Mouse (Mus musculus) small intestine, adult 2 months (tissue): ENCODE measurements at regions not wholly inside any gene's neighbourhood (a gene's known extent, or its start where the extent isn't known, plus 50 kb on each side); places are given as distances from the start of the nearest gene placed in this dataset.
"Not testable (repeated sequence)": the region's sequence is repeated elsewhere in the genome, so short reads cannot be mapped to it uniquely, and the experiment has no call there.

ENCODE experiments used
- H3K27ac ChIP-seq: fragments of 200-500 bp; 2 replicates; pipeline ENCODE4 v1.5.1; 2012; ENCODE audit warnings: low read depth, low read length, control low read depth, inconsistent platforms; ENCODE audit not compliant: insufficient read depth
- H3K27me3 ChIP-seq: fragments of 200-500 bp; 2 replicates; pipeline ENCODE4 v1.6.1; 2012; ENCODE audit warnings: mild to moderate bottlenecking, moderate library complexity, low read length, inconsistent platforms; ENCODE audit not compliant: control insufficient read depth, insufficient read depth
- H3K36me3 ChIP-seq: fragments of 200-500 bp; 2 replicates; pipeline ENCODE4 v1.6.1; 2012; ENCODE audit warnings: mild to moderate bottlenecking, low read length, control low read depth, inconsistent platforms; ENCODE audit not compliant: control insufficient read depth, insufficient read depth
- H3K4me1 ChIP-seq: fragments of 200-500 bp; 2 replicates; pipeline ENCODE4 v1.6.1; 2012; ENCODE audit warnings: low read length, inconsistent platforms, mixed read lengths; ENCODE audit not compliant: control insufficient read depth, insufficient read depth, insufficient read length
- H3K4me3 ChIP-seq: fragments of 200-500 bp; 2 replicates; pipeline ENCODE4 v1.5.1; 2012; ENCODE audit warnings: low read depth, mild to moderate bottlenecking, control low read depth, inconsistent platforms, low read length, moderate library complexity
- CTCF ChIP-seq: fragments of 200-500 bp; IDR thresholded peaks from 2 replicates; pipeline ENCODE4 v1.5.1; 2012; ENCODE audit warnings: low read depth, mild to moderate bottlenecking, control low read depth, inconsistent platforms, low read length, moderate library complexity, mixed read lengths; ENCODE audit not compliant: insufficient replicate concordance, insufficient read length; ENCODE audit errors: extremely low read depth
- POLR2A ChIP-seq: fragments of 200-500 bp; IDR thresholded peaks from 2 replicates; pipeline ENCODE4 v1.6.1; 2012; ENCODE audit warnings: low read depth, mild to moderate bottlenecking, control low read depth, inconsistent platforms, low read length, moderate library complexity
- WGBS: fragments of 180-500 bp; shearing (Covaris S2); methylation state at CpG from one replicate; pipeline ENCODE4 v1.1.7; 2018; 5-methylcytosine and 5-hydroxymethylcytosine counted together

DNA sequence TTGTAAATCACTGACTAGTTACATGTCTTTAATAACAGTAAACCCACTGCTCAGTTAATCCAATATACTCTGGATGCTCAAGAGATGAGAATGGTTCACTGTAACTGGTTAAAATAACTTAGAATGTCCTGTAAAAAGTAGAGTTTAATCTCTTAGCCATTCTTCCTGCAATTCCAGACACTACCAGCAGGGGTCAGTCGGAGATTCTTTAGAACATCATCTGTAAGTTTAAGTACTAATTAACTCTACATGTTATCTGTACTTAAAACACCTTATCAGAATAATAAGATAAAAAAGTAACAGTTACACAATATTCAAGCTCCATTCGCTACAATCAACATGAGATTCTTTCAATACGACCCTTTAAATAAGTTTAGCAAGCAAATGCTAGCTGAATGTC lies 58.7 kb upstream of the Olig3 start:
- Histone ChIP-seq H3K4me3 (no peak overlapping the region), H3K36me3 (no peaks in the 10 kb centered on the region), H3K27ac (no peak overlapping the region), H3K27me3 (no peaks in the 10 kb centered on the region; the same call in 1 of the 2 replicates), H3K4me1 (no peaks in the 10 kb centered on the region)
- 34% methylated on average over 3 of the region's 3 CpGs for WGBS
- TF ChIP-seq POLR2A (no peak), CTCF (no peak)

DNA sequence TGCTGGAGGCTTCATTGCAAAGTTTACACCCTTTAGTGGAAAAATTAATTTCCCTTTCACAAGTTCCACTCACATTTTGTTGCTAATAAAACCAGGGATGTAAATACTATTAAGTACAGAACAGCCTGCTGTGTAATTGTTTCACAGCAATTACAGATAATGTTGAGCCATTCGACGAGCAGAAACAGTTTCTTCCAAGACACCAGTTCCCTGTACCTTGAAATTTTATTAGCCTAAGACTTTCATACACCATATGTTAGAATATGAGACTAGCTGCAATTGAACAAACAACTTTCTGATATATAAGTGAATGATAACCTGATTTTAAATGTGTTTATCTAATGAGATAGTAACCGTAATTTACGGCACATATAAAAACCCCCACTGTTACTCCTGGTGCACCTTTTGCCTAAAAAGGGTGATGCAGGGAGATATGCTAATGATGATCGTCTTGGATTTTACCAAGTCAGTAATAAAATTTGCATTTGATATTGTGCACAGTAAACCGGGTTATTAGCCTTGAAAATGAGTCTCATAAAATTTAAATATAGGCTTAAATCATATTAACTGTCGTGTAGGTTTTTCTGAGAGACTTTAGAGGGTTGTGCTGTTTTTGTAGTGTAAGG lies 60.8 kb upstream of the Olig3 start:
- WGBS, result 37% methylated on average over 7 of the region's 7 CpGs
- Histone ChIP-seq H3K36me3 (no peaks in the 10 kb centered on the region), H3K4me1 (peaks cover 2% of the 10 kb centered on the region; the same call in 1 of the 2 replicates), H3K27me3 (no peaks in the 10 kb centered on the region; the same call in 1 of the 2 replicates), H3K27ac (no peak overlapping the region), H3K4me3 (no peak overlapping the region)
- TF ChIP-seq CTCF, result no peak
- no peak for TF ChIP-seq POLR2A

DNA sequence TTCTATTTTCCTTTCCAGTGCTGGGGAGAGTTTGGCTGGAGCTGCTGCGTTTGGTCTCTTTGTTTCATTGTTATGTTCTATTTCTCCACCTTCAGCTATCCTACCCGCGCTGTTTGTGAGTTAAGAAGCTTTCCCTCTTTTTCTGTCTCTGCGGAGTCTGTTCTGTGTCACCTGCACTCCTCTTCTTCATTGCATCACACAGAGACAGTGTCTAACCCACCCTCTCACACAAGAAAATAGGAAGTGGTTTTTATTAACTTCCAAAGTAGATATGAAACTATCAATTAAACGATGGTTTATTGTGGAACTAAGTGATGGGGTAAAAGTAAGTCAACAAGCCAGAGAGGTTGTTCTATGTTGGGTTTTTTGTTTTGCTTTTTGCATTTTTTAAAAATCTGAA lies 64.9 kb upstream of the Olig3 start:
- Histone ChIP-seq H3K27me3 (no peaks in the 10 kb centered on the region; the same call in 1 of the 2 replicates), H3K4me1 (peaks cover 2% of the 10 kb centered on the region; the same call in 1 of the 2 replicates), H3K4me3 (no peak overlapping the region), H3K36me3 (no peaks in the 10 kb centered on the region), H3K27ac (no peak overlapping the region)
- 78% methylated on average over 5 of the region's 5 CpGs for WGBS
- no peak for TF ChIP-seq POLR2A
- no peak for TF ChIP-seq CTCF

DNA sequence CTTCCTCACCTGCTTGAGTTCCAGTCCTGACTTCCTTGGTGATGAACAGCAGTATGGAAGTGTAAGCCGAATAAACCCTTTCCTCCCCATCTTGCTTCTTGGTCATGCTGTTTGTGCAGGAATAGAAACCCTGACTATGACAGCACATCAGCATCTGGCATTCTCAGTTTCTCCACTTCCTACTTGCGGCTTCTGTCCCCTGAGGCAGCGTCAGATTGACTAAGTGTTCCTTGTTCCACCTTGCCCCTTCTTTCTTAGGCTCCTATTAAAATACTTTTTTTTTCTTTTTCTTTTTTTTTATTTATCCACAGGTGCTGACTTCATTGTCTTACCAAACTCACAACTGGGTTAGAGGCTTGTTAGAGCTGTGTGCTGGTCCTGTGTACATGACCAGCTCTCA lies 65.3 kb upstream of the Olig3 start:
- H3K4me3 ChIP-seq, H3K27ac ChIP-seq, H3K4me1 ChIP-seq, H3K36me3 ChIP-seq, H3K27me3 ChIP-seq: not testable (repeated sequence)
- WGBS, result 88% methylated on average over 3 of the region's 3 CpGs

DNA sequence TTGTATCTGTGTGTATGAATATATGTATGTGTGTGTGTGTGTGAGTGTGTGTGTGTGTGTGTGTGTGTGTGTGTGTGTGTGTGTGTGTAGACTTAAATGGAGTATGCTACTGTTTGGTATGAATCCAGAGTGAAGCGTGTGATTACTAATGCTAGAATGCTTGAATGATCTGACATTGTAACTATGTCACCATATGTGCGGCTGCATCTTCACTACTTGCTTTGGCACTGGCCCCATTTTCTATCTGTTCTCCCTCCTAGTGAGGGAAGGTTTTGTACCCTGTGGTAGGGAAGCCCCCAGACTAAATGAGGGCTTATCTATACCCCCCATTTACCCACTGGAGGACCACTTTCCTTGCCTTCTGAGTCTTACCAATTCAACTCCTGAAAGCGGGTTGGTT lies 74.2 kb upstream of the Olig3 start:
- no peaks in the 10 kb centered on the region for H3K27me3 ChIP-seq
- H3K4me1 ChIP-seq, result peaks cover 3% of the 10 kb centered on the region
- 99% methylated on average over 3 of the region's 3 CpGs for WGBS
- H3K4me3 ChIP-seq, result no peak overlapping the region
- no peaks in the 10 kb centered on the region for H3K36me3 ChIP-seq
- no peak for TF ChIP-seq POLR2A
- no peak for TF ChIP-seq CTCF
- H3K27ac ChIP-seq, result no peak overlapping the region

DNA sequence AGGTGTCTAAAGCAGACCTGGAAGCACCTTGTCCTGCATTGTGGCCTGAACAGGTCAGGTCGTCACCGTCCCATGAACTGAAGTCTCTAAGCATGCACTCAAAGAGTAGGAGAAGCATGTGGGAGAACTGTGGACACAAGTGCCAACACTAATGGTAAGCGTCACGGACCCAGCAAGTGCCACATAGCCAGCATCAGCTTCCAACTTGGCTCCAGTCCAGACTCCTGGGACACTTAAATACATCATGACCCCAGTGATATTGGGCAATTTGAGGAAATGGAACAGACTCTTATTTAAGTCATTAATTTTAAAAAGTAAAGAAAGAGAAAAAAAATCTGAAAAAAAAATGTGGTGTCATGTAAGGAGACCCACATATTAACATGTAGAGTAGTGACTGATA lies 75.3 kb upstream of the Olig3 start:
- TF ChIP-seq CTCF (no peak), POLR2A (no peak)
- H3K4me3 ChIP-seq, result no peak overlapping the region
- no peaks in the 10 kb centered on the region for H3K36me3 ChIP-seq
- 87% methylated on average over 4 of the region's 4 CpGs for WGBS
- H3K27me3 ChIP-seq, result no peaks in the 10 kb centered on the region
- peaks cover 5% of the 10 kb centered on the region for H3K4me1 ChIP-seq
- no peak overlapping the region for H3K27ac ChIP-seq

DNA sequence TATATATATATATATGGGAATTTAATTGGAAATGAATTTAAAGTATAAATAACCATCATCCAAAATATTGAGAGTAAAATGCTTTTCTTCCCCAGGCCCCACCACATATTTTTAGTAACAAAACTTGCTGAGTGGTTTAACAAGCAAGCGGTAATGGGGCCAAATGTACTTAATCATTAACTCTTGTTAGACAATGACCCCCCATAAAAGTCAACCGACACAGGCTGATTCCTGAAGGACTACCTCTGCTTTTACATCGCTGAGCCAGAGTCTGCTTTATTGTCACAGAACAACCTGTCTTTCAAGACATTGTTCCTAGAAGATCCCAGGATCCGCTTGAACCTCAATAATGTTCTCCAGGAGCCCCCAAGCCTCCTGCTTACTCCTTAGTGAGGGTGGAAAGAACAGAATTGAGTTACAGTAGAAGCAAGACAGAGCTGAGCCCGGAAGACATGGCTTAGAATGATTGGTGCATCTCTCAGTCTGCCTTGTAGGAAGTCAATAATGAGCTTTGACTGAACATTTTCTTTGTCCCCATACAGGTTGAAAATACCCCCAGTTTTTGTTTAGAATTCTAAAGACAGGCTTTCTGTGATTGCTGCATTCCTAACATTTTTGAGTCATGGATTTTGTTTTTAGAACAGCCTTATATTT lies 78.0 kb upstream of the Olig3 start:
- Histone ChIP-seq H3K27me3 (no peaks in the 10 kb centered on the region), H3K27ac (peak overlapping the region; percentile 44; the same call in 1 of the 2 replicates), H3K4me1 (peaks cover 5% of the 10 kb centered on the region), H3K4me3 (no peak overlapping the region), H3K36me3 (no peaks in the 10 kb centered on the region)
- no peak for TF ChIP-seq CTCF
- no peak for TF ChIP-seq POLR2A
- 23% methylated on average over 5 of the region's 5 CpGs for WGBS
